Mouse (Mus musculus): ENCODE results near the gene Nectin4.

- TF ChIP-seq CTCF (IDR thresholded peaks at IDR 0.05; ENCODE audit: extremely low read depth, insufficient read depth, low read length), result no peak
- TF ChIP-seq POLR2A (IDR thresholded peaks at IDR 0.05; ENCODE audit: extremely low read depth, insufficient read depth, low read length), result no peak
Observed at GRCm38 (mm10) chr1:171375646-171376097, 5.8 kb downstream of the Nectin4 start.
